Mouse (Mus musculus): ENCODE measurements at regions not wholly inside any gene's neighbourhood (a gene's known extent, or its start where the extent isn't known, plus 50 kb on each side); places are given as distances from the start of the nearest gene placed in this dataset.

DNA sequence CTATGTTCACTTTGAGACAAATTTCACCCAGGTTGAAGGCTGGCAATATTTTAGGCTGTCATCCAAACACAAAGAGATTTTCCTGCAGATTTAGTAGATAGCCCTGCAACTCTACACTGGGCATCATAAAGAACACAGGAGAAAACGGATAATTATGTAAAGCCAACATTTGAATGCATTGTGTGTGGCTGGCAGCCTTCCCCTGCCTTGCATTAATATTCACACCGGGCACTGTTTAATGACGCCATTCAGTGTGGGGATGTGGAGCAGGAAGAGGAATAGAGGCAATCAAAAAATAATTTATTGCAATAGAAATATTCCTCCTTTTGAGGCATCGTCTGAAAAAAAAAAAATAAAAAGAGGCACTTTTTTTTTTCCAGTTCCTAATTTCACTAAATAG, 105.7 kb downstream of the Samd5 start:
- intact Hi-C loops (cut with DNase I): no loop called here

DNA sequence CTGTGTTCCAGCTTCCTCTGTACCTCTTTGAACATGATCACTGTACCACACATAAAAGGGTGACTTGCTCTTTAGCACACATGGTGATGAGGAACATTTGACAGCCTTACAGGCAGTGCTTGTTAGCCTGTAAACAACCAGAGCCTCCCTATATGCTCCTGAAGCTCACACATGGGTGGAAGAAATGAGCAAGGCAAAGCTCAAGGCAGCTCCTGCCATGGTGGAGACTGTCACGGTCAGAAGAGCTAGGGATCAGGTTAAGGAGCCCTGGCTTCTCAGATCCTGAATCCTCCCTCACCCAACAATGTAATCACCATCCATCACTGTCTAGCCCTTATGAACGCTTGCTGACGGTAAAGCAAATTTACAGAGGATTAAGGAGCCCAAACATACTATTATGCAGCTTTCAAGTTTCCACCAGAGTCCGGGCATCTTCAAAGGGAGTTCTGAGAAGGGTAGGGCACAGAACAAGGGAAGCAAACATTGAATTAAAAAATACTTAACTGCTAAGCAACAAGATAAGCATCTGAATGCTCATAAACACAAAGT, 117.4 kb downstream of the Samd5 start:
- intact Hi-C loops (cut with DNase I): no loop called here

DNA sequence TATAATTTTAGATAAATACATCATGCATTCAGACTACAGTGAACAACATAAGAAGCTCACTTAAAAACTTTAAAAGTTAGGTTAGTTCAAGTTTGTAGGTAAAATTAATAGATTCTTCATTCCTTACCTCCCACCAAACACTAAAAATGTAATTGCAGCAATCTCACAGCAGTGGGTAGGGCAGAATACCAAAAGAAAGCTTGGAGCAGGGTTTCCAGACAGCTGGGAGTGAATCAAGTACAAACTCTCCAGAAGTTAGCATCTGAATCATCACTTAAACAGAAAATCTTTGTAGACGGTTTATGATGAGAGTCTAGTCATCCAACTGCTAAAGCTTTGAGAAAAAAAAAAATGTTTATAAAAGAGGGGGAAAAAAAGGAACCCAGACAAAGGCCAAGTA, 117.9 kb downstream of the Samd5 start:
- intact Hi-C loops (cut with DNase I): no loop called here

DNA sequence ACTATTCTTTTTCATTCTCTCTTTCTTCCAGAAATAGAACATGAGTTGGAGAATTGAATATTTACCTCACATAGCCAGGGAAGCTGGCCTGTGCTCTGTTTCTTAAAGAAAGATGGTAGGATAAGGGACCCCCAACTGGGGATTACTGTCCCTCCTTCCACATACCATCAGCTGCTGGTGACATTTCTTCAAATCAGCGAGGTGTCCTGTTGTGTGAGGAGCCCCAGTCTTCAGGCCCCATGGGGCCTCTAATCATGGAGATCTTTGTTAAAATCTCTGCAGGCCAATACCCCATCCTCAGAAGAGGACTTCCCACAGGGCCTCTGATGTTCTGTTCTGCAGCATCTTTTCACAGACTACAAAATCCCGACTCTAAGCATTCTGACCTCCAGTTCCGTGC, 121.1 kb downstream of the Samd5 start:
- intact Hi-C loops (cut with DNase I): no loop called here

DNA sequence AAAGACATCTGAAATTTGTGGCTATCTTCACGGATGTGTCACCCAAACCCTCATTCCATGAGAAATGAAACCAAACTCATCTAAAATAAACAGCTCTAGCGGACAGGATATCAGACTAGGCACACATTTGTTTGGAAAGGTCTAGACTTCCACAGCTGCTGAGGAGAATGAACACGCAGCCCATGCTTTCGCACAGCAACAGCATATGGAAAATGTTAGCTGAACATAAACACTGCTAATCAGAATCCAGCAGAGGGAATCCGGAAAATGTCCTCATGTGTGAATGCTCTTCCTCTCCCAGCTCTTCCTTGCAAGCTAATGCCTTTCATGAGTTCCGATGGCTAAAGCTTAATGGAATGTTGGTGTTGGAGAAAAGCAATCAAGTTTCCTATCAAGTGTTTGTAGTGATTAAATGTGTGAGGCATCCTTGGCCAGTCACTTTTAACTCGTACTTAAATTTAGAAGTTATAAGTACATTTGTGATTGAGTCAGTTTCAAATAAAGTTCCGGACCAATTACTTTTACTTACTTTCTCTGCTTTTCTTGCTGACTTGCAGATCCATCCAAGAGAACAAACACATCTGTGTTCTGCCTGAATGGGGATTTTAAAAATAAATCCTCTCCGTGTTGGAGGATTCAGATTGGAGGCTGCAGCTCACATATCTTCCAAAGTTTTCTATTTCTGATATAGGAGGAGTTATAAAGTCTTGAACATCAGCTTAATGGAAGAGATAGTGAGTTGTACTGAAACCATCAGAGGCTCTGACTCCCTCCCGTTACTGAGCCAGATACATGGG, 124.9 kb downstream of the Samd5 start:
- intact Hi-C loops (cut with DNase I): no loop called here

DNA sequence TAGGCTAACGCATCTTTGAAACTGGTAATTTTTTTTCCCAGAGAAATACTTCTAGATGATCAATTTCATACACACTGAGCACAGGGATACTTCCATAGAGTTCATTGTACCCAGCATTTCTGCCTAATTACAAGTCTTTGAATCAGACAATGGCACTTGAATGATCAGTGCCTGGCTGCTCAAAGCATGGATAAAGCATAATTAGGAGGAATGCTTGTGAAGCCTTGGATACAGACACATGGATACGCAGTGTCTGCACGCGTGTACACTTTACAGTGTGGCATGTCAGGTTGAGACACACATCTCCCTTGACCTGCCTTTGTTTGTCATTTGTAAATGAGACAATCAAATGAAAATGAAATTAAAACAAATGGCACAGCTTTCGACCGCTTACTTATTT, 129.2 kb downstream of the Samd5 start:
- intact Hi-C loops (cut with DNase I): no loop called here

DNA sequence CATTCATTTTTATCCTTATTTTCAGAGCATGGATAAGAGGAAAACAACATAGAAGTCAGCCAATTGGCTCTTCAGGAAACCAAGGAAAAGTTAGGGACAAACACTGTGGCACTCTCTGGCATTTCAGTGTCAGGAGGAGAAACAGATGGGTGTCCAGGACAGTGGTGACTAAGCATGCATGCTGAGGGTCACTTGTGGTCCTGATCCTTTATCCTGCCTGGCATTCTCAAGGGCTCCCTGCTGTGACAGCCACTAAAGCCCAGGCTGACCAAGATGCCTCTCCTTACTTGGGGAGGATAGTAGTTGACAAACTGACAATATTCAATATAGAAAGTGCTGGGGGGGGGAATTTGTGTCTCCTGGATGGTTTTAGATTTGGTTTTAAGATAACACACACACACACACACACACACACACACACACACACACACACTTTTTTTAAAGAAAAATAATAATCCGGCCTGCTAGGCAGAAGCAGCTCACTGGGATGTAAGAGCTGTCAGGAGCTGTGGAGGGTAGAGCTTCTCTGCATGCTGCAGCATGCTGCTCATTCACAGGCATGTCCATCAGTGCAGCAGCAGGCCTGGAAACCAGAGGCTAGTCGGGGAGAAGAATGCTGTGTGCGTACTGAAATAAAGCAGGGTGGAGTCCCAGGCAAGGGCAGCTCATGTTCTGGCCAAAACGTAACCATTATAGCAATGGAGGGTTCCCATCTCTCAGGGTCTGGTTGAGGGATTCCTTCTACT, 130.8 kb downstream of the Samd5 start:
- intact Hi-C loops (cut with DNase I): no loop called here

DNA sequence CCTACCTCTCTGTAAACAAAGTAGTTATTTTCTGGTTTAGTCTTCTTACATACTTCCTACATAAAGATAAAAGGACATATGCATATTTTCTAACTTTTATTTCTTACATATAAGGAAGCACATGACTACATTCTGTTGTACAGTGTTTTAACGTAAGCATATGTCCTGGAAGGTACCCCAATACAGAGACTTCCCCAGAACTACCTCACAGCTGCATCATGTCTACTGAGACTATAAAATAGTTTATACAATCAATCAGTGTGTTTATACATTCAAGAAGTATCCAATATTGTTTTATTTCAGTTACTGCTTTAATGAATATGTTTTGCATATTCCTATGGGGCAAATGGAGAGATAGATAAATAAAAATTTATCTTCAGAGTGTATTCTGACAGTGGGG, 133.4 kb downstream of the Samd5 start:
- intact Hi-C loops (cut with DNase I): no loop called here

DNA sequence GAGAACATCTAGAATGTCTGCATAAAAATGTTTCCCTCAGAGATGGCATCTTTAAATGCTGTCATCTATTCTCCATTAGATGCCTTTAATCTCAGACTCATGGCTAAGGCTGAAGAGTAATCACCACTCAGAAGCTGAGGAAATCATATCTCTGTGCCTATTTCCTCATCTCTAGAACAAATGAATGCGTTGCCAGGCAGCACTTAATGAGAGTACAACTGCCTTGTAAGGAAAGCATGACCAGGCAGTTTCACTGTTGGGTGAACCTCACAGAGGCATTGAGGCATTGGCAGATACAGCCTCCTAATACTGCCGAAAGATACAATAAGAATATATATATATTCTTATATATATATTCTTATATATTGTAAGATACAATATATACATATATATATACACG, 137.3 kb downstream of the Samd5 start:
- intact Hi-C loops (cut with DNase I): no loop called here

DNA sequence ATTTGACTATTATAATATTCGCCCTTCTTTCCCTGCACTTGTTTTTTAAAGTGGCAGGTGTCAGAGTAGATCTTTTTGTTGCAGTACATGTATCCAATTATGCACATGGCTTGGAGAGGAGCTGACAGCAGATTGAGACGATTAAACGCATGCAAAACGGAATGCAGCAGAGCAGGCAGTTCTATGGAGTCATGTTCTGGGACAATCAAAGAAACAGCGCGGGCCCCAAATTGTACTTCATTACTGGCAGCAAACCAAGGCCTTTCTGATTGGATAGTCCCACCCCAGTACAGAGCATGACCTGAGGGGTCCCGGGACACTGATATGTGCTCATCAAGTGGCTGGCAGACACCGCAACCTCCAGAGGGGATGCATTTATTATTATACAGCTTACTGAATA, 140.5 kb downstream of the Samd5 start:
- intact Hi-C loops (cut with DNase I): no loop called here

DNA sequence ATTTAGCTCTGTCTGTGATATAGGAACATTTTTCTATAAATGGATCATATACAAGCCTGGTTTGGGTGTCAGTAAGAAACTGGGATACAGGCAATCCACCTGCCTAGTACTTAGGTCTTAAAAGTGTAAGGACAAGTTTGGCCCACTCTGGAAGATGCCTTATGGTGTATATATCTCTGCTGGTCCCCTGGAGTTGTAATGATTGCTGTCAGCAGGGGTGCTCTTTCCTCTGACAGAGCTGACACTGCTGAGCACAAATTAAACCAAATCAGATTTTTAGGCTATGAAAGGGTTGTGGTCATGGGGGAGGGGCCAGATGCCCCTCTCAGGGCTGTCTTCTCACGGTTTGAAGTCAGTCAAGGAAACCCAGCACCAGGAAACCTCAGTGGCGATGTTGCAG, 141.7 kb downstream of the Samd5 start:
- intact Hi-C loops (cut with DNase I): no loop called here

DNA sequence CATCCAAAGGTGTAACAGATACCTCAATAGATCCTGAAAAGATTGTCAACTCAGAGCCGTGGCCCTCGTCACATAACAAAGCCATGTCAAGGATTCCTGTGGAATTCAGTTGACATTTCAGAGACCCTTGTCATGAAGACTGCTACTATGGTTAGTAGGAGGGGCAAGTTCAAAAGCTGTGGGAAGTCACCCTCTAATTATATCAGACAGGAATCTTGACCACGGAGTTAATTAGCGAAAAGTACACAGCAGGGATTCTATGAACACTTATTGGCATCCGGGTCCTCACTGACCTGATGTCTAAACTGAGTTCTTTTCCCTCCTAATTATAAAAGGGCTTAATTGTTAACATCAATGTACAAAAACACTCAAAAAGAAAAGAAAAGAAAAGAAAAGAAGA, 143.1 kb downstream of the Samd5 start:
- intact Hi-C loops (cut with DNase I): no loop called here

DNA sequence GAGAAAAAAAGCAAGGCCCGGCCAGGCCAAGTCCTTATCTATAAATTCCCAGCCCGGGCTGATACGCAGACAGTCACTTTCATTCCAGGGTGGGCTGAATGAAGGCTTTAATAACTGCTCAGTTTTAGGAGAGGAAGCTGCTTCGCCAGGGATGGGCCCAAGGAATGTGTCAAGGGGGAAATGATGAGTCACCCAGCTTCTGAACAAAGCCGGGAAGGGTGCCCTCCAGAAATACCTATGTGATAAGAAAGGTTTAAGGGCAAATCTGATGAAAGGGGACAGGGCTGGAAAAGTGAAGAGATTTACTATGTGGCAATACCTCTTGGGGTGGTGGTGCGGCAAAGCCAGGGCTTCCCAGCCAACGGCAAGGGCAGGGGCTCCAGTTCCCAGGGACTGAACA, 145.6 kb downstream of the Samd5 start:
- intact Hi-C loops (cut with DNase I): no loop called here

DNA sequence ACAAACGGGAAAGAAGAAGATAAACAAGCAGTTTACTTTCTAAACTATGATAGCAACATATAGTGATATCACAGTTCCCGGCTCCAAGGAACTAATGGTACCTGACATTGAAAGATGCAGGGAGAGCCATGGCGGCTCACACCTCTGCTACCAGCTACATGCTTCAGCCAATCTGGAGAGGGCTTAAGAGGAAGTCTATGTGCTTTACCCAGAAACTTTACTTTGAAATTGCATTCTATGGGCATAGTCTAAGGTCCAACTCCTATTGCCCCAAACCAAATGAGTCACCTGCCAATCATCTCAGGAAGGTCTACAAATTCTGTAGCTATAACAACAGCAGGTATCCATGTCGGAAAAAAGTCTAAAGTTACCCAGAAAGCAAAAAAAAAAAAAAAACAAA, 146.9 kb downstream of the Samd5 start:
- intact Hi-C loops (cut with DNase I): no loop called here

DNA sequence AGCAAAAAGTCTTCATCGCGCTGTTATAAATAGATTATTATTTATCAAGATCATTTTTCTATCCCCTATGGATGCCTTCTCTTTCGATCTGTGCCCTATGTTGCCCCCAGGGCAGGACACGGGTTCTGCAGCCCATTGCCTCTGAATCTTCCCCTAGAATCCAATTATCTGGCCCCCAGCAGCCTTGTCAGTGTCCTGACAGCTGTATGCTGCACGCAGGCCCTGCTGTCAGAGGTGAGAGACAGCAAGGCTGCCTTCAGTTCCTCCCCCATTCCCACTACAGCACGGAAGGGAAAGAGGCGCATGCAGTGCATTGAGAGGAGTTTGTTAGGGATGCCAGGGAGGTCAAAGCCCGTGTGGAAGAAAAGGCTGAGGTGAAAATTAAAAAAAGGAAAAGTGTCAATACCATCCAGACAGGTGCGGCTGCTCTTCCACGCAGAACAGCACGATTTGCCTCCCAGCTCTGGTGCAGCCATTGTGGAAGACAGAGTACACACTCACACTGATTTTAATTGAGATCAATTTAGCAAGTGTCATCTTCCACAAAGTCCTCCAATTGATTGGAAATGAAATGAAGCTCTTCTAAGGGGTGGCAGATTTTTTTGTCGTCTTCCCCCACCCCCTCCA, 165.1 kb downstream of the Samd5 start:
- intact Hi-C loops (cut with DNase I): no loop called here

DNA sequence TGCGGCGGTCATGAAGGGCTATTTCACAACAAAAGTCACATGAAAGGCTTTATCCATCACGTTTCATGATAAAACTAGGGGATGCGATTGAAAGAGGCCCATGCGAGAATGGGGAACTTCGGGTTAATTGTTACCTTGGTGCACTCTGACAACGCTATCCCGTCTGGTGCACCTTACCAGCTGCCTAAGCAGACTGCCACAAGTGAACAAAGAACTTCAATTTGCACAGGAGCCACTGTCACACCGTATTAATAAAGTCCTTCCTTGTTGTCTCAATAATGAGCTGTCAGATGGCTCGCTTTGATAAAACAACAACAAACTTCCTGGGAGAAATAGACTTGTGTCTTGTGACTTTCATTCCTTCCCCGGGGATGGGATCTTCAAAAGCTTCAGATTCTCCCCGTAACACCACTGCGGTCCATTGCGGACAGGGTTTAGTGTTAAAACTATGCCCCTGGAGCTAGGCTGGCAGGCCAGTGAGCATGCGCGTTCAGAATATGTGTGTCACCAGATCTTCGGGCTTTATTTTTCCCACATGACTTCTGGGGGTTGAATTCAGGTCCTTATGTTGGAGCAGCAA, 165.8 kb downstream of the Samd5 start:
- intact Hi-C loops (cut with DNase I): no loop called here

DNA sequence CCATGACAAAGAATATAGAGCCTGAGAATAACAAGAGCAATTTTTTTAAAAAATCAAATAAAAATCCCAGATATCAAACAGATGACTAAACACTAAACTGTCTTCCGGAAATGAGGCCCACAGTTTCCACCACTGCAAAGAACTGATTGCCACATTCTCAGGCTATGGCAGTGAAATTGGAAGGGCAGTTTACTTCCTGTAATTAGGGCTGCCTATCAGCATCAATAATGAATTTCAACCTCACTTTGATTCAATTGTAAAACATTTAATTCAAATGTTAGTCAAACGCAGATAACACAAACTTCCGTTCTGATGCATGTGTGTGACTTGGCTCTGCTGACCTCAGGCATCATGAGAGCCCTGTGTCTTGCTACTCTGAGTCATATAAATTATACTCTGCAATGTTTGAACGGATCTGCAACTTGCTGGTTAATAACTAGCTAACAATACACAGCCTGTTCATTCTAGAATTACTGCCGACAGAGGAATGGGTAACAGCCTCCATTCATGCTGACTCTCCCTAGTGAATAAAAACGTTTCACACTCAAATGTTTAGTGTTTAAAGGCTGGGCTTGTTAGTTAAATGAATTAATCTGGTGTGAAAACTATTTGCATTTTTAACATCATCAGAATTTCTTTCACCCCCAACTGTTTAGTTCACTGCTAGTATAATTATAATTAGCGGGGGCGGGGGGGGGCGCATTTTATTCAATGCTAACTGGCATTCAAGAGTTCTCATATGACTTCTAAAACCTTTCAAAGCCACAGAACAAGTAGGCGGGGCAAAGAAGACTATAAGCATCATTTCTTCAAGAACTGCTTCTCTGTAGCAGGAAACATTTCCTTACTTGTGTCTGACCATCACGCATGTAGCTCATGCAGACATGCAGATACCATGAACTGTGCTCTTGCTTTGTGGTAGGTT, 171.2 kb downstream of the Samd5 start:
- intact Hi-C loops (cut with DNase I): no loop called here

DNA sequence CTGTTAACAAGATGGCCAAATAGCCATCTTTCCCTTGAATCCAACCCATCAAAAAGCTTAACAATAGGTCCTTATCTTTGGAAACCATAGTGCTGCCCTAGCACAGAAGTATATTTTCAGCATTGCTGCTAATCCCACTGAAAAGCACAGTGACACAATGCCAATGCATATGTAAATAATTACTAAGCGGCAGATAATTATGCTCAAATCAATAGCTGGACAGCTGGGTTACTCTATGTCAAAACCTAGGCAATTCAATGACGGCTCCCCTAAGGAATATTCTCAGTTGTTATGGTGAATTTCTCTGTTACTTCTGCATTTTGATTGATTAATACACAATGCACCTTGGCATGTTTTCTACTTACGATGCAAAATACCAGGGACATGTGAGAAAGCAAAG, 176.5 kb downstream of the Samd5 start:
- intact Hi-C loops (cut with DNase I): no loop called here

DNA sequence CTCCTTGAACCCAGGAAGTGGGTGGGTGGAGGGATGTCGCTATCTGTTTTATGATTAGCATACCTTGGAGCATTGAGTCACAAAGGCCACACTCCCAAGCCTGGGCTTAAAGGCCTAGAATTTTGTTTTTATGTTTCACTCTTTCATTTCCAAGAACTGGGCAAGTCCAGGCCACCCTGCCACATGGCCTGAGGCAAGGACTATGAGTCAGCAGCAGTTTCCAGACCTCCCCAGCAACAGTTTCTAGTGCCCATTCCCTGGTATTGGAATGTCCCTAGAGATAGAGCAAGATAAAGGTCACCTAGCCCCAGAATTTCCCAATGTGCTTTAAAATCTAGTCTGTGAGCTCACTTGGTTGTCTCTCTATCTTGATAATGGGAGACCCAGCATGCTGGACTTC, 178.0 kb downstream of the Samd5 start:
- intact Hi-C loops (cut with DNase I): no loop called here

DNA sequence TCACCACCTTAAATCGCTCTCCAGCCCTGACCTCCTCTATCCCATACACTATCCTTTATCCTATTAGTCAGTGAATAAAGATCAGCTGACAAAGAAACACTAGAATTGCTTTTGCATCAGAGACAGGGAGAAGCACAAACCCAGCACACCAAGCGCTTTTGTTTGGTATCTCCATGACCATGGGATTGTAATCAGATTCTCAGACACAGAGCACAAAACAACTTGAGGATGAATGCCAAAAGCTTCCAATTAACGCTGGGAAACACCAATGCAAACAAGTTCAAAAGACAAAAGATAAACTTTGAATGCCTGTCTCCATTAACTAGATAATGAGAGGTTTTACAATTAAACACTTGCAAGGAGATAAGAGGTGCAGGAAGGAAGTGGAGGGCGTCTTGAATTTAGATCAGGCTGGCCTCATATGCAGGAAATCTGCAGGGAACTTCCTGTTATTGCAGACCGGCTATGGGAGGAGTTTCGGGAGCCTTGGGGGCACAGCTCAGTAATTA, 179.8 kb downstream of the Samd5 start:
- intact Hi-C loops (cut with DNase I): no loop called here

DNA sequence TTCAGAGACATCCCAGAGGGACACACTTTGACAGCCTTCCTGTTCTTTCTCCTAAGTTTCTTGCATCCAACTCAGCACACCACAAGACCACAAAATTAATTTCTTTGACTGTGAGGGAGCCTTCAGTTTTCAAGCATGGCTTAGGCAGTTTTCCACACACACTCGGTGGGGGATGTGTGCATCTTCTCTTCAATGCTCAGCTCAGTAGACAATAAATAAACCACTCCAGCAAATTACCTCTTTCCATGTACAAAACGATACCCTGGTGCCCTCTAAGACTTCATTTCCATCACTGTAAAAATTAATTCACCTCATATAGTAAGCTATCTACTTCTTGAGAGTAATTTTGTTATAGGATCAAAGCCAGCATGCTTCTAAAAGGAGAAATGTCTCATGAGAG, 184.6 kb downstream of the Samd5 start:
- intact Hi-C loops (cut with DNase I): no loop called here

All from adrenal gland (tissue).